24 mouse cellular contexts compared by ENCODE assay signal in genomic region chr16:27348359-27348758, GRCm38 (mm10). TPM values are rescaled to one million over a fixed set of nuclear protein-coding genes. Genes with fewer than 3 reads are reported as not detected.
"Had no signal": no experiment of that assay in that cellular context is flagged by ENCODE, and none has a peak within 500 bp of the region (broad histone marks: within the 10 kb centered on the region; RNA-seq: fewer than 3 reads in every experiment).

No protein-coding gene starts in this region.

- H3K4me2 ChIP-seq: neural tube, embryonic 13.5 days; neural tube, embryonic 15.5 days; stomach, embryonic 15.5 days had no signal

- H3K9ac ChIP-seq: neural tube, embryonic 13.5 days; neural tube, embryonic 15.5 days; stomach, embryonic 15.5 days had no signal

- H3K36me3 ChIP-seq: neural tube, embryonic 13.5 days; neural tube, embryonic 15.5 days; stomach, embryonic 15.5 days had no signal

- H3K4me1 ChIP-seq: neural tube, embryonic 13.5 days; neural tube, embryonic 15.5 days; stomach, embryonic 15.5 days had no signal

- H3K27ac ChIP-seq: neural tube, embryonic 13.5 days; neural tube, embryonic 15.5 days; stomach, embryonic 15.5 days; stomach, postnatal 0 days had no signal

- H3K4me3 ChIP-seq: neural tube, embryonic 13.5 days; neural tube, embryonic 15.5 days; stomach, embryonic 15.5 days had no signal

- H3K27me3 ChIP-seq: neural tube, embryonic 13.5 days; neural tube, embryonic 15.5 days; stomach, embryonic 15.5 days had no signal

- H3K9me3 ChIP-seq: neural tube, embryonic 13.5 days; neural tube, embryonic 15.5 days; stomach, embryonic 15.5 days had no signal

- DNase-seq: retina, postnatal 1 day; right cerebral cortex, adult 18-20 months; right cerebral cortex, postnatal 14 days; right cerebral cortex, postnatal 25 days; right cerebral cortex, postnatal 4 days; spleen, adult 18-20 months; thymus, adult 18-20 months; thymus, adult 2 months; thymus, postnatal 14 days; thymus, postnatal 25 days; thymus, postnatal 36 days; thymus, postnatal 4 days had no signal

RNA-seq across cellular contexts. Expression of gene Uts2b, which starts 21.7 kb away (rescaled TPM):
- total RNA-seq: neutrophil, adult 5-6 weeks had no signal
- polyA plus RNA-seq: small intestine, adult 2 months; spleen, adult 2 months; stomach, embryonic 14.5 days; testis, adult 2 months; thymus, adult 2 months; thymus, postnatal 0 days had no signal

RNA-seq across cellular contexts. Expression of gene Ostn, which starts 41.1 kb away (rescaled TPM):
- polyA plus RNA-seq: neural tube, embryonic 13.5 days; neural tube, embryonic 14.5 days; small intestine, adult 2 months; spleen, adult 2 months; stomach, embryonic 14.5 days; stomach, embryonic 15.5 days; stomach, postnatal 0 days; testis, adult 2 months; thymus, adult 2 months; urinary bladder, adult 2 months had no signal
